Mouse (Mus musculus): ENCODE results near the gene Sidt1. TPM values are rescaled to one million over a fixed set of nuclear protein-coding genes. Genes with fewer than 3 reads are reported as not detected.

Gene Sidt1
- polyA plus RNA-seq, 1 experiment: 9.9 TPM

DNA sequence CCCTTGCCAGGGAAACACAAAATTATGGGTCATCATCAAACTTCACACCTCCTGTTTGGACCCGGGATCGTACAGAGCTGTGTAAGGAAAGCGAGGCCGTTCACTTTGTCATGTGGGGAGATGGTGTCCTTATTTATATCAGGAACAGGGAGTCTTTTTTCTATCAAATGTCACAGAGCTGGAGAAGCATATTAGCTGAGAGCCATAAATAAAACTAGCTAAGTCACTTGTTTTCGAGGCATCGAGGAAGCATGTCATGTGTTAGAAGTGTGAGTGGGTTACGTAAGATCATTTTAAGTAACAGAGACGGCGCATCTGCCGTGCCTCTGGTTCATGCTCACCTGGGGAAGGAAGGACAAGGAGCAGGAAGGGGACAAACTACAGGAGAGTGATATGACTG lies 83.0 kb downstream of the Sidt1 start:
- Histone ChIP-seq H3K4me3 (ENCODE audit: control insufficient read depth, insufficient read depth, low read length) (no peak overlapping the region), H3K27me3 (ENCODE audit: control insufficient read depth, insufficient read depth, low read length) (no peaks in the 10 kb centered on the region), H3K4me1 (replicated peaks; ENCODE audit: control insufficient read depth, insufficient read depth, low read length) (no peaks in the 10 kb centered on the region), H3K36me3 (ENCODE audit: control insufficient read depth, insufficient read depth, low read length) (no peaks in the 10 kb centered on the region), H3K27ac (ENCODE audit: control insufficient read depth, insufficient read depth, low read length) (no peak overlapping the region)
- no peak for DNase-seq
- no peak for TF ChIP-seq CTCF (IDR thresholded peaks at IDR 0.05; ENCODE audit: borderline replicate concordance, control insufficient read depth, extremely low read depth, insufficient read depth, low read length, poor library complexity)
- TF ChIP-seq POLR2A (IDR thresholded peaks at IDR 0.05; ENCODE audit: control insufficient read depth, extremely low read depth, insufficient read depth, low read length, poor library complexity): no peak
- 69% methylated on average over 10 of the region's 10 CpGs for WGBS

DNA sequence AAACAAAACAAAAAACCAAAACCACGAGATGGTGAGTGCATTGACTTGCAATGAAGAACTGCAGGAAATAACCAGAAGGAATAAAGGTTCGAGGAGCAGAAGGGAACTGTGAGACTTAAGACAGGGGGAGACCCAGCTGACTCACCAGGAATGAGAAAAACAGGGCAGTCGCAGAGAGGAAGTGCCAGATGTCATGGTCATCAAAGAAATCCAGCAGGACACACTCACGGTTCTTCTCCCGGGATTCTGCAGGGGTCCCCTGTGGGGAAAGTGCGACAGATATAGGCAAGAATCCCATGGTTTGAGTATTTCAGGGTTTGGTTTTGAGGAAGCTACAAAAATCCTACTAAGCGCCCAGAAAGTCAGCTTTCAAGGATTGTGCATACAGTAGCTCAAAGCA lies 89.7 kb downstream of the Sidt1 start:
- Histone ChIP-seq H3K36me3 (ENCODE audit: control insufficient read depth, insufficient read depth, low read length) (no peaks in the 10 kb centered on the region), H3K27me3 (ENCODE audit: control insufficient read depth, insufficient read depth, low read length) (no peaks in the 10 kb centered on the region), H3K27ac (ENCODE audit: control insufficient read depth, insufficient read depth, low read length) (no peak overlapping the region), H3K4me1 (replicated peaks; ENCODE audit: control insufficient read depth, insufficient read depth, low read length) (no peaks in the 10 kb centered on the region), H3K4me3 (ENCODE audit: control insufficient read depth, insufficient read depth, low read length) (no peak overlapping the region)
- whole genome bisulfite sequencing: 69% methylated on average over 7 of the region's 7 CpGs
- DNase-seq: no peak
- TF ChIP-seq POLR2A (IDR thresholded peaks at IDR 0.05; ENCODE audit: control insufficient read depth, extremely low read depth, insufficient read depth, low read length, poor library complexity) (no peak), CTCF (IDR thresholded peaks at IDR 0.05; ENCODE audit: borderline replicate concordance, control insufficient read depth, extremely low read depth, insufficient read depth, low read length, poor library complexity) (no peak)

DNA sequence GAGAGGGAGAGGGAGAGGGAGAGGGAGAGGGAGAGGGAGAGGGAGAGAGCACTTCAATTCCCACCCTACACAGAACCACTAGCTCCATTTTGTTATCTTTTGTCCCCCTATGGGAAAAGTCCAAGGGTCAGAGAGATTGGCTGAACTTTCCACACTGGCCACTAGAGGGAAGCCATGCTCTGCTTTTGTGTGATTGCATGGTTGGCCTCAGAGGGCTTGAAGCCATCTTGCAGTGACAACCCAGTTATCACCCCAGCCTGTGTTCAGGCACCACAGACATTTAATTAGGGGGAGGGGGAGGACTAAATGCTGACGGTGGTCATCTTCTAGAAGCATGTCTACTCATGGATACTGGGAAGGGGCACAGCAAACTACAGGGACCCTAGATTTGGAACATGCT lies 90.4 kb downstream of the Sidt1 start:
- Histone ChIP-seq H3K4me3 (ENCODE audit: control insufficient read depth, insufficient read depth, low read length) (no peak overlapping the region), H3K36me3 (ENCODE audit: control insufficient read depth, insufficient read depth, low read length) (no peaks in the 10 kb centered on the region), H3K27ac (ENCODE audit: control insufficient read depth, insufficient read depth, low read length) (no peak overlapping the region), H3K4me1 (replicated peaks; ENCODE audit: control insufficient read depth, insufficient read depth, low read length) (no peaks in the 10 kb centered on the region), H3K27me3 (ENCODE audit: control insufficient read depth, insufficient read depth, low read length) (no peaks in the 10 kb centered on the region)
- TF ChIP-seq POLR2A (IDR thresholded peaks at IDR 0.05; ENCODE audit: control insufficient read depth, extremely low read depth, insufficient read depth, low read length, poor library complexity): no peak
- no peak for TF ChIP-seq CTCF (IDR thresholded peaks at IDR 0.05; ENCODE audit: borderline replicate concordance, control insufficient read depth, extremely low read depth, insufficient read depth, low read length, poor library complexity)
- DNase-seq: peak; percentile 68
- WGBS: 10% methylated on average over 1 of the region's 1 CpGs

DNA sequence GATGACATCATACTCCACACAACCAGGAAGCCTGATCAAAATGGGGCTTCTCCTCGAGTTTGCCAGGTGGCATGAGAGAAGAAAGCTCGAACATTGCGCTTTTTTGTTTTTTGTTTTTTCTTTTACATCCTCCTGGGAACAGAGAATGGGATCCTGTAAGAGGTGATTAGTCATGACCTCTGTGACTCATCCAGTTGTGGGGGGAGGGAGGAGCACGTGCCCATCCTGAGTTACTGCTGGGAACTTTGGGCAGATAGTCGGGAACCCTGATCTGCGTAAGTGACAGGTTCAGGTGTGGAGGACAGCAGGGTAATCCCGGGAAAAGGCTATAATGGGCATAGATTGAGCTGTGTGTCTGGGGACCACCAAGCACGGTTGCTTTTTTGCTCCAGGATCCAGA lies 92.6 kb downstream of the Sidt1 start:
- Histone ChIP-seq H3K27ac (ENCODE audit: control insufficient read depth, insufficient read depth, low read length) (no peak overlapping the region), H3K4me1 (replicated peaks; ENCODE audit: control insufficient read depth, insufficient read depth, low read length) (no peaks in the 10 kb centered on the region), H3K27me3 (ENCODE audit: control insufficient read depth, insufficient read depth, low read length) (no peaks in the 10 kb centered on the region), H3K4me3 (ENCODE audit: control insufficient read depth, insufficient read depth, low read length) (no peak overlapping the region), H3K36me3 (ENCODE audit: control insufficient read depth, insufficient read depth, low read length) (no peaks in the 10 kb centered on the region)
- WGBS: 78% methylated on average over 8 of the region's 8 CpGs
- DNase-seq: no peak
- TF ChIP-seq POLR2A (IDR thresholded peaks at IDR 0.05; ENCODE audit: control insufficient read depth, extremely low read depth, insufficient read depth, low read length, poor library complexity): no peak
- no peak for TF ChIP-seq CTCF (IDR thresholded peaks at IDR 0.05; ENCODE audit: borderline replicate concordance, control insufficient read depth, extremely low read depth, insufficient read depth, low read length, poor library complexity)

DNA sequence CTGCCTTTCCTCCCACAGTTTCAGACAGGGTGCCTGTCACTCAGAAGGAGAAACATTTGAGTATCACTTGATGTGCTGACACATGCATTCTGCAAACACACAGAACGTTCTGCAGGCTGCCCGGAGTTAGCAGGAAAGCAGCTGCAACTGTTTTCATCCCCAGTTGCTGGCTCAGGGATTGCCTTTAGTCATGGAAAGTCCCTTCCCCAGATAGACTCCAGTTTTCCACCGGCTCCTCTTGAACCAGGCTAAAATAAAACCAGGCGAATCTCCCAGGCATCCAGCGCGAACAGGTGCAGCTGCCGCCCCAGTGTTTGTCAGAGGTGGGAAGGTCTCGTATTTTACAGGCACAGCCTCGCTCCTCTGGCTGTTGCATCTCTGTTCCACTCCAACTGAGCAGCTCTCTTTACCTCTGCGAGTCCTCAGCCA lies 94.1 kb downstream of the Sidt1 start:
- no peak overlapping the region for H3K4me3 ChIP-seq (ENCODE audit: control insufficient read depth, insufficient read depth, low read length)
- DNase-seq: no peak
- no peaks in the 10 kb centered on the region for H3K36me3 ChIP-seq (ENCODE audit: control insufficient read depth, insufficient read depth, low read length)
- no peaks in the 10 kb centered on the region for H3K27me3 ChIP-seq (ENCODE audit: control insufficient read depth, insufficient read depth, low read length)
- H3K4me1 ChIP-seq (replicated peaks; ENCODE audit: control insufficient read depth, insufficient read depth, low read length): no peaks in the 10 kb centered on the region
- WGBS: 82% methylated on average over 10 of the region's 10 CpGs
- H3K27ac ChIP-seq (ENCODE audit: control insufficient read depth, insufficient read depth, low read length): no peak overlapping the region
- no peak for TF ChIP-seq POLR2A (IDR thresholded peaks at IDR 0.05; ENCODE audit: control insufficient read depth, extremely low read depth, insufficient read depth, low read length, poor library complexity)
- TF ChIP-seq CTCF (IDR thresholded peaks at IDR 0.05; ENCODE audit: borderline replicate concordance, control insufficient read depth, extremely low read depth, insufficient read depth, low read length, poor library complexity): no peak

DNA sequence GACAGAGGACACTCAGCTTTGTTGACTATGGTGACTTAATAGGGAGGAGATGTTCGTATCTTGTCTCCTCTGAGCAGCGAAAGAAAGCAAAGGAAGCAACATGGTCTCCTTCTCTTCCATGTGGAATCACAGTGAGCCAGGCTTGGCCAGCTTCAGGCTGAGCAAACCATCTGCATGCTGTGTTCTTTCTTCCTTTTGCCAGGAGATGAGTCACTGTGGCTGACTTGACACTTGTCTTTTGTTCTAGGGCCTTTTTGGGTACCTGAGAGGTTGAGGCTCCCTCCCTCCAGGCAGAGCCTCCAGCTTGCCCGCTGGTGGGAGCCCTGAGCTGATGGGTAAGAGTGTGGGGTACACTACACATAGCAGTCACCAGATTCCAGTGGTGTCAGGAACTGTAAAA lies 95.2 kb downstream of the Sidt1 start:
- no peaks in the 10 kb centered on the region for H3K27me3 ChIP-seq (ENCODE audit: control insufficient read depth, insufficient read depth, low read length)
- DNase-seq: no peak
- TF ChIP-seq POLR2A (IDR thresholded peaks at IDR 0.05; ENCODE audit: control insufficient read depth, extremely low read depth, insufficient read depth, low read length, poor library complexity) (no peak), CTCF (IDR thresholded peaks at IDR 0.05; ENCODE audit: borderline replicate concordance, control insufficient read depth, extremely low read depth, insufficient read depth, low read length, poor library complexity) (no peak)
- 94% methylated on average over 3 of the region's 3 CpGs for WGBS
- H3K4me1 ChIP-seq (replicated peaks; ENCODE audit: control insufficient read depth, insufficient read depth, low read length): no peaks in the 10 kb centered on the region
- H3K36me3 ChIP-seq (ENCODE audit: control insufficient read depth, insufficient read depth, low read length): no peaks in the 10 kb centered on the region
- no peak overlapping the region for H3K27ac ChIP-seq (ENCODE audit: control insufficient read depth, insufficient read depth, low read length)
- no peak overlapping the region for H3K4me3 ChIP-seq (ENCODE audit: control insufficient read depth, insufficient read depth, low read length)

DNA sequence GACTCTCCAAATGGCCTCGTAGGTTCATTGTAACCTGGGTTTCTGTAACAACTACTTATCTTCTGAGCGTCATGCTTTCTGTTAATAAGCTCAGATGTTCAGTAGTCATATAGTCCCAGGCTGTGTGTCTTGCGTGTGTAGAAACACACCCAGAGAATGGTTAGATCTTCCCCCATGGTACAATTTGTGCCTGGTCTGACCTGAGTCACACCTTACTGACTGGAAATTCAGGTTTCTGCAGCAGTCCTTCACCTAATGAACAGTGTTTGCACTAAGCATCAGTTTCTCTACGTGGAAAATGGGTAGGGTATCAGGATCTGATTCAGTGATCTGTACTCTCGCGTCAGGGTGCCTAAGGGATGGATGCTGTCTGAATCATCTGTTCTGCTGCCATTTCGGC lies 100.0 kb downstream of the Sidt1 start:
- TF ChIP-seq POLR2A (IDR thresholded peaks at IDR 0.05; ENCODE audit: control insufficient read depth, extremely low read depth, insufficient read depth, low read length, poor library complexity) (no peak), CTCF (IDR thresholded peaks at IDR 0.05; ENCODE audit: borderline replicate concordance, control insufficient read depth, extremely low read depth, insufficient read depth, low read length, poor library complexity) (no peak)
- Histone ChIP-seq H3K27ac (ENCODE audit: control insufficient read depth, insufficient read depth, low read length) (no peak overlapping the region), H3K27me3 (ENCODE audit: control insufficient read depth, insufficient read depth, low read length) (no peaks in the 10 kb centered on the region), H3K4me1 (replicated peaks; ENCODE audit: control insufficient read depth, insufficient read depth, low read length) (no peaks in the 10 kb centered on the region), H3K4me3 (ENCODE audit: control insufficient read depth, insufficient read depth, low read length) (no peak overlapping the region), H3K36me3 (ENCODE audit: control insufficient read depth, insufficient read depth, low read length) (no peaks in the 10 kb centered on the region)
- WGBS: 93% methylated on average over 7 of the region's 7 CpGs
- DNase-seq: no peak

All from thymus, adult 2 months (tissue).